Comparison of ENCODE assay signal across 10 mouse cellular contexts in the genomic region with DNA sequence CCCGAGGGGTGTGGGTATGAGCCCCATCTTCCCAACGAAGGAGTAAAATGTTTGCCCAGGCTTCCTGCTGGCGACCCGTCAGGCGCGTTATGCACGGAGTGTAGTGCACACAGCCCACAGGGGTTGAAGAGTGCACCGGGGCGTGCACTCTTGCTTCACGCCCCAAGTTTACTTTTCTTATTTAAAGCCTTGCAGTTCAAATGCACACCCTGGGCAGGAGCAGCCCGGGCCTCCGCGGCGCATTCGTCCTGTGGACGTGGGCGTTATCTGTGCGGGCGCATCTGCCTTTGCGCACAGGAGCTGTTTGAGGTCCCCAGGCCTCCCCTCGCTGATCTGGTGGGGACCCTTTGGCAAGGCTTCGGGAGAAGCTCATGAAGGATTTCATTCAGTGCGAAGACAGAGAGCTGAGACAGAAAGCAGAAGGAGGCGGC. TPM values are rescaled to one million over a fixed set of nuclear protein-coding genes. Genes with fewer than 3 reads are reported as not detected.
DNase-seq lines count a peak whose midpoint lies in the region; ATAC-seq lines count a peak whose summit lies in the region.
"Had no signal": no experiment of that assay in that cellular context is flagged by ENCODE, and none has a peak within 500 bp of the region (broad histone marks: within the 10 kb centered on the region; RNA-seq: fewer than 3 reads in every experiment).

No protein-coding gene starts in this region.

- H3K4me1 ChIP-seq in forebrain, embryonic 11.5 days (replicated peaks; ENCODE audit: control insufficient read depth, insufficient read depth, low read length): peaks cover 2% of the 10 kb centered on the region; the same call in 1 of the 2 replicates
- peaks cover 3% of the 10 kb centered on the region; the same call in 1 of the 2 replicates for H3K4me1 ChIP-seq in forebrain, embryonic 14.5 days (ENCODE audit: control insufficient read depth, insufficient read depth, low read length)
- H3K4me1 ChIP-seq in liver, embryonic 12.5 days: 0 out of 2 replicates have a peak, but pooled peaks cover 3% of the 10 kb centered on the region

- H3K27me3 ChIP-seq in forebrain, embryonic 11.5 days (ENCODE audit: control insufficient read depth, insufficient read depth, low read length): peaks cover 42% of the 10 kb centered on the region
- H3K27me3 ChIP-seq in forebrain, embryonic 14.5 days (replicated peaks; ENCODE audit: control insufficient read depth, insufficient read depth, low read length): peaks cover 58% of the 10 kb centered on the region
- peaks cover 66% of the 10 kb centered on the region for H3K27me3 ChIP-seq in liver, embryonic 12.5 days (replicated peaks)

- DNase-seq in forebrain, embryonic 11.5 days (ENCODE audit: low spot score): peak; percentile 58
- no peak for DNase-seq in forebrain, embryonic 14.5 days (ENCODE audit: low spot score)
- peak; percentile 15 for DNase-seq in thymus, postnatal 4 days
- DNase-seq in thymus, postnatal 36 days: no peak
- no peak for DNase-seq in left cerebral cortex, adult 11 months (ENCODE audit: low spot score)
- no peak for DNase-seq in cerebellum, adult 9-10 months
- no peak for DNase-seq in ovary, postnatal 14 days (ENCODE audit: low spot score)

- WGBS in forebrain, embryonic 11.5 days: under 1% methylated on average over 24 of the region's 24 CpGs
- WGBS in forebrain, embryonic 14.5 days: under 1% methylated on average over 24 of the region's 24 CpGs
- WGBS in liver, embryonic 12.5 days (ENCODE audit: insufficient replicate concordance): 1% methylated on average over 24 of the region's 24 CpGs

- H3K4me3 ChIP-seq in forebrain, embryonic 11.5 days (ENCODE audit: low read depth, low read length): 0 out of 2 replicates have a peak overlapping the region, but pooled peaks have one; percentile 7
- no peak overlapping the region; the same call in 1 of the 2 replicates for H3K4me3 ChIP-seq in forebrain, embryonic 14.5 days (ENCODE audit: low read depth, low read length)
- no peak overlapping the region for H3K4me3 ChIP-seq in liver, embryonic 12.5 days
- H3K4me3 ChIP-seq: layer of hippocampus, adult 2 months had no signal

- no peak overlapping the region for H3K9ac ChIP-seq in forebrain, embryonic 11.5 days (ENCODE audit: low read length)
- H3K9ac ChIP-seq in forebrain, embryonic 14.5 days (ENCODE audit: low read length): no peak overlapping the region
- no peak overlapping the region for H3K9ac ChIP-seq in liver, embryonic 12.5 days

- no peaks in the 10 kb centered on the region for H3K36me3 ChIP-seq in forebrain, embryonic 11.5 days (ENCODE audit: control insufficient read depth, insufficient read depth, low read length)
- no peaks in the 10 kb centered on the region for H3K36me3 ChIP-seq in forebrain, embryonic 14.5 days (ENCODE audit: control insufficient read depth, insufficient read depth, low read length)
- H3K36me3 ChIP-seq in liver, embryonic 12.5 days: no peaks in the 10 kb centered on the region

- no peak for ATAC-seq in forebrain, embryonic 11.5 days (replicated peaks; ENCODE audit: low FRiP score)
- no peak for ATAC-seq in forebrain, embryonic 14.5 days
- ATAC-seq in liver, embryonic 12.5 days: no peak

- H3K4me2 ChIP-seq in forebrain, embryonic 11.5 days (ENCODE audit: low read depth, low read length, severe bottlenecking): peak overlapping the region; percentile 27; the same call in 1 of the 2 replicates
- H3K4me2 ChIP-seq in forebrain, embryonic 14.5 days (ENCODE audit: low read length): no peak overlapping the region
- peak overlapping the region; percentile 55; the same call in 1 of the 2 replicates for H3K4me2 ChIP-seq in liver, embryonic 12.5 days

- H3K9me3 ChIP-seq in forebrain, embryonic 11.5 days (ENCODE audit: control insufficient read depth, low read length): no peaks in the 10 kb centered on the region
- H3K9me3 ChIP-seq in forebrain, embryonic 14.5 days (replicated peaks; ENCODE audit: control insufficient read depth, low read length): no peaks in the 10 kb centered on the region
- H3K9me3 ChIP-seq in liver, embryonic 12.5 days (replicated peaks): no peaks in the 10 kb centered on the region

- no peak overlapping the region for H3K27ac ChIP-seq in forebrain, embryonic 11.5 days (ENCODE audit: low read depth, low read length)
- H3K27ac ChIP-seq in forebrain, embryonic 14.5 days (ENCODE audit: low read depth, low read length): no peak overlapping the region
- H3K27ac ChIP-seq in liver, embryonic 12.5 days: no peak overlapping the region
- H3K27ac ChIP-seq: layer of hippocampus, adult 2 months had no signal

RNA-seq across cellular contexts. Expression of a gene that starts 0.8 kb away (rescaled TPM):
- polyA plus RNA-seq in forebrain, embryonic 11.5 days (2014; fragmentation: Nextera tagmentation; extraction: Ambion mirVana): 0.17 and 0.44 TPM in 2 replicates
- polyA plus RNA-seq in forebrain, embryonic 14.5 days (2014; fragmentation: Nextera tagmentation; extraction: Ambion mirVana): 0.32 TPM in 1 of 2 replicates, not detected in the other
- 0.16 and 0.30 TPM in 2 replicates for polyA plus RNA-seq in liver, embryonic 12.5 days (2016; fragmentation: Nextera tagmentation; extraction: Ambion mirVana)
- polyA plus RNA-seq: spleen, adult 2 months had no signal

RNA-seq across cellular contexts. Expression of a gene that starts 0.8 kb away (rescaled TPM):
- polyA plus RNA-seq in forebrain, embryonic 11.5 days (2014; fragmentation: Nextera tagmentation; extraction: Ambion mirVana): 9.0 and 9.1 TPM in 2 replicates
- polyA plus RNA-seq in forebrain, embryonic 14.5 days (2014; fragmentation: Nextera tagmentation; extraction: Ambion mirVana): 0.42 and 1.7 TPM in 2 replicates
- polyA plus RNA-seq in liver, embryonic 12.5 days (2016; fragmentation: Nextera tagmentation; extraction: Ambion mirVana): 1.2 and 1.3 TPM in 2 replicates

RNA-seq across cellular contexts. Expression of a gene that starts 10.1 kb away (rescaled TPM):
- polyA plus RNA-seq in forebrain, embryonic 11.5 days (2014; fragmentation: Nextera tagmentation; extraction: Ambion mirVana): 18.8 and 22.3 TPM in 2 replicates
- polyA plus RNA-seq in forebrain, embryonic 14.5 days (2014; fragmentation: Nextera tagmentation; extraction: Ambion mirVana): 5.0 and 6.5 TPM in 2 replicates
- 2.7 and 3.7 TPM in 2 replicates for polyA plus RNA-seq in liver, embryonic 12.5 days (2016; fragmentation: Nextera tagmentation; extraction: Ambion mirVana)

Comparison
In these comparisons a context has a peak if more than half of its experiments do, and no peak if none do; other contexts are left out.
1. DNase-seq: peak in forebrain, embryonic 11.5 days (single experiment) and thymus, postnatal 4 days (single experiment); none in forebrain, embryonic 14.5 days (single experiment), thymus, postnatal 36 days (0 of 2), left cerebral cortex, adult 11 months (single experiment), cerebellum, adult 9-10 months (single experiment) and ovary, postnatal 14 days (single experiment).